Mouse (Mus musculus): ENCODE data around the gene Crybb3. TPM values are rescaled to one million over a fixed set of nuclear protein-coding genes. Genes with fewer than 3 reads are reported as not detected.
A peak's percentile ranks its signal among the peaks of the same experiment; 100 is the strongest.
"Not testable (repeated sequence)": the region's sequence is repeated elsewhere in the genome, so short reads cannot be mapped to it uniquely, and the experiment has no call there.

Crybb3 gene
- total RNA-seq (2015; ENCODE audit: low replicate concordance), result not detected in 2 replicates
- not detected in 2 replicates for total RNA-seq (2017; ENCODE audit: low replicate concordance)

DNA sequence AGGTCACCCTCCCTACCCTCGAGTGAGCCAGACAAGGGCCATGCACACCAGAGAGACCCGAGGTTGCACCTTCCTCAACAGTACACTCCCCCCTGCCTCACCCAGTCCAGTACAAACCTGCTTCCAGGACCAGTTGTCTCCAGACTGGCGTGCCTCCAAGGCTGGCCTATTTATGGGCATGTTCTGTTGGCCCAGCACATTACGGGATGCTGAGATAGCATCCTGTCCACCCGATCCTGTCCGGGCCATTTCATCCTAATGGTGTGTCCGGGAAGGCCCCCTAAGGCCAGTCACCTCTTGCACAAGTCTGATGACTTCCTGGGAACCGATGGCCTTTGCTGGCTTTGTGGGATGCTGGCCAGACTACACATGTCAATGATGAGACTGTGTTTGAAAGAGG is at the start of gene Crybb3:
TSS of gene Crybb3 (minus strand) at position 146 of the 400 bp plus-strand sequence.
- ATAC-seq (replicated peaks; ENCODE audit: low FRiP score, poor library complexity, severe bottlenecking), result 0 out of 2 replicates have a peak, but pooled peaks have one; percentile 29

- ATAC-seq (replicated peaks; ENCODE audit: low FRiP score, poor library complexity, severe bottlenecking), result no peak
These were observed 47.0 kb upstream of the Crybb3 start for GRCm38 (mm10) chr5:113128426-113128825.

- no peak for ATAC-seq (replicated peaks; ENCODE audit: low FRiP score, poor library complexity, severe bottlenecking)
These were observed 45.1 kb upstream of the Crybb3 start for GRCm38 (mm10) chr5:113126476-113126875.

- no peak for ATAC-seq (replicated peaks; ENCODE audit: low FRiP score, poor library complexity, severe bottlenecking)
These were observed 42.3 kb upstream of the Crybb3 start for GRCm38 (mm10) chr5:113123693-113124092.

DNA sequence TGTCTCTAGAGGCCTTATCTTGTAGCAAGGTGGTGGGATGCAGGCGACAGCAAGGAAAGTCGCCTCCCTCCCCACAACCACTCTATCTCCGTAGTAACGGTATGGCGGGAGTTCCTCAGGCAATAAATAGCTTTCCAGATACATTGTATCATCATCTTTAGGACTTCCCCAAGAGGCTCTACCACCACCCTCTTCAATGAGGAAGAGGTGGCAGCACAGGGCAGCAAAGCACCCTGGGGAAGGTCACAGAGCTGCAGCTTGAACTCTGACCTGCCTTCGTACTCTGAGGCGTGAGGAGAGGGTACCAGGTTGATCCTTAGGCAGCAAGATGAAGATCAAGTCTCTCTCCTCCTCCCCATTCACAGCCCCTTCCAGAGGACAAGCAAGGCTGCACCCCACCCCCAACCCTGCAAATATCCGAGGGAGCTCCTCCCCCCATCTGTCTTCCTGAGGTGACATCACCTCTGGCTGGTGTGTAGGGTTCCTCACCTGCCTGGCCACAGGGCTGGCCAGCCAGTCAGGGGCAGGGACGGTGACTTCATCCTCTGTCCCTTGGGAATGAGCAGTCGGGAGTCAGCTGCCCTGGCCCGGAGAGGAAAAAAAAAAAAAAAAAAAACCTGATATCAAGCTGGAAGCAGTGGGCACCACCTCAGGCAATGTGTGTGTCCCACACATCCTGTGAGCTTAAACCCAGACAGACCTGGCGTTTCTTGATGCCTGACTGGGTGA is 41.1 kb upstream of the Crybb3 start:
- ATAC-seq (replicated peaks; ENCODE audit: low FRiP score, poor library complexity, severe bottlenecking), result no peak

- ATAC-seq (replicated peaks; ENCODE audit: low FRiP score, poor library complexity, severe bottlenecking), result no peak
These were observed 40.1 kb upstream of the Crybb3 start for GRCm38 (mm10) chr5:113121591-113121875.

- ATAC-seq (replicated peaks; ENCODE audit: low FRiP score, poor library complexity, severe bottlenecking), result no peak
These were observed 39.6 kb upstream of the Crybb3 start for GRCm38 (mm10) chr5:113120741-113121590.

DNA sequence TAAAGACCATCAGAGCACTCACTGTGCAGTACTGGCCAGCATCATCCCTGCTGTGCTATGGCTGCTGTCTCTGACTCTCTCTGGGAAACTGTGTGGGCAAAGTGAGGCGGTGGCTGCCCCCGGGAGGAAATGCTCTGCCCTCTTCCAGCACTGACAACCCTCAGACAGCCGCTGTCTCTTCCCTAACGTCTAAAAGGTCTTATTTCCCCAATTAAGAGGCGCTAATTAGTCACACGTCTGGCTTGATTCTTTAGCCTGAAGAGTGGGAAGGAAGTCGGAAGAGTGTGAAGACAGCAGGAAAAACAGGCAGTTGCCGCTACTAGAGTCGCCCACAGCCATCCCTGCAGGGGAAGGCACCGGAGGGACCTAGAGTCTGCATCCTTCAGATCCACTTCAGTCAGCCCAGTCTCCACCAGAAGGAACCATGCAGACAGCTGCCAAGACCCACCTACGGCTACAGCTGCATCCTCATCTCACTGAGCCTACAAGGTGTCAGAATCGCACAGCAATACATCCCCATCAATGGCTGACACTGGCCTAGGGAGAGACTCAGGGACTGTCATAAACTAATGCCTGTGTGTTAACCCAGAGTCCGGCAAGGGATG is 38.6 kb upstream of the Crybb3 start:
- ATAC-seq (replicated peaks; ENCODE audit: low FRiP score, poor library complexity, severe bottlenecking), result peak; percentile 30; the same call in 1 of the 2 replicates

GRCm38 (mm10) chr5:113119291-113119690 is 37.9 kb upstream of the Crybb3 start:
- ATAC-seq (replicated peaks; ENCODE audit: low FRiP score, poor library complexity, severe bottlenecking), result 0 out of 2 replicates have a peak, but pooled peaks have one; percentile 13

DNA sequence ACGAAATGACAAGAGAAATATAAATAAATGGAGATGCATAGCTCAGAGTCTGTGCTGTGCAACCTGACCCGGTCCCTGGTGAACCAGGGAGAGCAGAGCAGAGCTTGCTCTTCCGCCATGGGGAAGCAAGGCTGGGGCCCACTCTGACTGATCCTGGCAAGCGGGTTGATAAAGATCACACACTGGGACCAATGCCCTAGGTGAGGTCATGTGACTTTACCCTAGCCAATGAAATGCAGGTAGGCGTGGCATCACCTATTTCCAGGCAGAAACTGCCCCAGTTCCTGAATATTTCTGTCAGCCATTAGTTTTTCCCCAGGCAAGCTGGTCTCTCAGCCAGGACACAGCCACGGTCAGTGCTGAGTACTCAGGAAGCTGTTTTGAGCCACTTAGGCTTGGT is 37.3 kb upstream of the Crybb3 start:
- peak; percentile 70 for ATAC-seq (replicated peaks; ENCODE audit: low FRiP score, poor library complexity, severe bottlenecking)

DNA sequence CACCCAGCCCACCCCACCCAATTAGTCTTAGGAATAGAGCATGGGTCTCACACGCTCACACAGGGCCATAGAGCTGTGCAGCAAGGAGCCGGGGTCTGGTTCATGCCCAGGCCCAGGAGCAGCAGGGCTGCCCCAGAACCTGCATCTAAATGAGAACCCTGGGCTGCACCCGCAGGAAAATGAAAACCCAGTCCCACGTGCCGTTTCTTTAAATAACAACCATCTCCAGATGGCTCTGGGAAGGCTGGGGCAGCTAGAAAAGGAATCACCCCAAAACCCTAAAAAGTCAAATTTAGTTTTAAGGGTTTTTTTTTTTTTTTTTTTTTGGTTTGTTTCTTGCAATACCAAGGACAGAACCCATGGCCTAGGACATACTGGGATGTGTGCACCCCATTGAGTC is 36.0 kb upstream of the Crybb3 start:
- ATAC-seq (replicated peaks; ENCODE audit: low FRiP score, poor library complexity, severe bottlenecking), result no peak

DNA sequence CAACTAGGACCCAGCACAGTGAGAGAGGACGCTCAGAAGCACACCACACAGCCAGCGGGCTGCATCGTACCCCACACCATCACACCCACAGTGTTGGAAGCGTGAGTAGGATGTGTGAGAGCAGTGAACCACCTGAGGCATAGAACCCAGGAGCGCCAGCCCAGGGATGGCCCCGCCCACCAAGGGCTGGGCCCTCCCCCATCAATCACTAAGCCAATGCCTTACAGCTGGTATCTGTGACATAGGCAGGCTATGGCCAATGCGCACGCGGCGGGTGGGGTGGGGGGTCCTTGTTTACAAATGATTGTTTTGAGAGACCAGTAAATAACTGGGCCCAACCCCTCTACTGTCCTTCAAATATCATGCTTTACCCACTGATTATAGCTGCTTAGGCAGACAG is 34.5 kb upstream of the Crybb3 start:
- no peak for ATAC-seq (replicated peaks; ENCODE audit: low FRiP score, poor library complexity, severe bottlenecking)

- ATAC-seq (replicated peaks; ENCODE audit: low FRiP score, poor library complexity, severe bottlenecking), result no peak
These were observed 33.2 kb upstream of the Crybb3 start for GRCm38 (mm10) chr5:113114264-113115225.

- ATAC-seq (replicated peaks; ENCODE audit: low FRiP score, poor library complexity, severe bottlenecking), result no peak
These were observed 31.7 kb upstream of the Crybb3 start for GRCm38 (mm10) chr5:113113120-113113519.

DNA sequence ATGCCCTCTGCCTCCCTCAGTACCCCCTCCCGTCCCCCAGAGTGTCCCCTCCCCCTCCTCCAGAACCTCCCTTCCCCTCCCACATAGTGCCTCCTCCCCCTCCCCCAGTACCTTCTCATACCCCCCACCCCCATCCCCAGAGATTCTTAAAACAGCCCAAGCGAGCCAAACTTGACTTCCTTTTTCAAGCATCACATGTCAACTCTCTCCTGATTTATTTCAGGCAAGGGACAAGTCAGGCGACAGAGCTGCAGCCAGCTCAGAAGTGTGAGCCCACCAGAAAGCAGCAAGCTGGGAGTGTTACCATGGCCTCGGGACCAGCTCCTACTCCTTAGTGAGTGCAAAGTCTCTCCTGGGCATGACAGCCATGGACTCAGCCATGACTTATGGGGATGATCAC is 30.0 kb upstream of the Crybb3 start:
- ATAC-seq (replicated peaks; ENCODE audit: low FRiP score, poor library complexity, severe bottlenecking), result no peak

- no peak for ATAC-seq (replicated peaks; ENCODE audit: low FRiP score, poor library complexity, severe bottlenecking)
These were observed 29.5 kb upstream of the Crybb3 start for GRCm38 (mm10) chr5:113110929-113111328.

GRCm38 (mm10) chr5:113109651-113110050 is 28.3 kb upstream of the Crybb3 start:
- not testable (repeated sequence) for ATAC-seq (replicated peaks; ENCODE audit: low FRiP score, poor library complexity, severe bottlenecking)

GRCm38 (mm10) chr5:113108165-113108764 is 26.9 kb upstream of the Crybb3 start:
- ATAC-seq (replicated peaks; ENCODE audit: low FRiP score, poor library complexity, severe bottlenecking), result no peak

GRCm38 (mm10) chr5:113107709-113108108 is 26.3 kb upstream of the Crybb3 start:
- ATAC-seq (replicated peaks; ENCODE audit: low FRiP score, poor library complexity, severe bottlenecking), result no peak

All from erythroid progenitor cell, adult 5-6 weeks (primary cell).